Mouse (Mus musculus) lung, adult 2 months (tissue): ENCODE data around the gene Cox8b. TPM values are rescaled to one million over a fixed set of nuclear protein-coding genes. Genes with fewer than 3 reads are reported as not detected.
A peak's percentile ranks its signal among the peaks of the same experiment; 100 is the strongest.

Source experiments
- DNase-seq: peaks from one replicate; pipeline ENCODE4 v3.0.0; 2022
- H3K4me1 ChIP-seq: fragments of 200-500 bp; 2 replicates; pipeline ENCODE4 v1.6.1; 2011; ENCODE audit warnings: low read length; ENCODE audit not compliant: control insufficient read depth, insufficient read depth
- H3K4me3 ChIP-seq: fragments of 200-500 bp; replicated peaks from 2 replicates; pipeline ENCODE3; 2011; ENCODE audit warnings: low read depth, mild to moderate bottlenecking, control low read depth, low read length; ENCODE audit errors: extremely low read depth
- CTCF ChIP-seq: fragments of 200-500 bp; IDR thresholded peaks from 2 replicates; pipeline ENCODE4 v1.5.1; 2011; ENCODE audit warnings: mild to moderate bottlenecking, low read length, control low read depth; ENCODE audit not compliant: insufficient read depth
- POLR2A ChIP-seq: fragments of 200-500 bp; IDR thresholded peaks from 2 replicates; pipeline ENCODE4 v1.6.1; 2011; ENCODE audit warnings: low read depth, mild to moderate bottlenecking, control low read depth, low read length, borderline replicate concordance; ENCODE audit errors: extremely low read depth
- WGBS: fragments of 180-500 bp; shearing (Covaris S2); methylation state at CpG from one replicate; pipeline ENCODE4 v1.1.7; 2018; 5-methylcytosine and 5-hydroxymethylcytosine counted together
- polyA plus RNA-seq: library from polyadenylated mRNA; depleted of rRNA; stranded (reverse); fragments of >200 nt; gene quantifications from 2 replicates; pipeline ENCODE4 v1.2.3, GENCODE M21; 2012

Gene Cox8b
- polyA plus RNA-seq, 1 experiment: 104 TPM

GRCm38 (mm10) chr7:140880419-140880818 is 19.8 kb downstream of the Cox8b start:
- H3K4me1 ChIP-seq: peaks cover 3% of the 10 kb centered on the region
- TF ChIP-seq POLR2A (no peak), CTCF (no peak)
- H3K4me3 ChIP-seq: no peak overlapping the region
- DNase-seq: no peak
- 65% methylated on average over 3 of the region's 3 CpGs for WGBS

GRCm38 (mm10) chr7:140879355-140879754 is 20.9 kb downstream of the Cox8b start:
- no peak for DNase-seq
- H3K4me3 ChIP-seq: no peak overlapping the region
- WGBS: 78% methylated on average over 7 of the region's 7 CpGs
- H3K4me1 ChIP-seq: peaks cover 3% of the 10 kb centered on the region
- TF ChIP-seq POLR2A (no peak), CTCF (no peak)

- 79% methylated on average over 6 of the region's 6 CpGs for WGBS
- Histone ChIP-seq H3K4me1 (peaks cover 3% of the 10 kb centered on the region), H3K4me3 (no peak overlapping the region)
- TF ChIP-seq POLR2A (no peak), CTCF (no peak)
- no peak for DNase-seq
These were observed 22.9 kb downstream of the Cox8b start for GRCm38 (mm10) chr7:140877364-140877763.

- Histone ChIP-seq H3K4me1 (no peaks in the 10 kb centered on the region), H3K4me3 (no peak overlapping the region)
- no peak for DNase-seq
- no peak for TF ChIP-seq CTCF
- TF ChIP-seq POLR2A: no peak
- WGBS: 74% methylated on average over 4 of the region's 4 CpGs
These were observed 26.0 kb downstream of the Cox8b start for GRCm38 (mm10) chr7:140874224-140874623.

- H3K4me3 ChIP-seq: no peak overlapping the region
- DNase-seq: no peak
- 83% methylated on average over 12 of the region's 12 CpGs for WGBS
- no peaks in the 10 kb centered on the region for H3K4me1 ChIP-seq
- TF ChIP-seq POLR2A (0 out of 2 replicates have a peak, but pooled peaks have one; percentile 8), CTCF (no peak)
These were observed 35.5 kb downstream of the Cox8b start for GRCm38 (mm10) chr7:140864761-140865160.

- WGBS: 81% methylated on average over 5 of the region's 5 CpGs
- no peak for DNase-seq
- Histone ChIP-seq H3K4me1 (peaks cover 9% of the 10 kb centered on the region), H3K4me3 (no peak overlapping the region)
- TF ChIP-seq POLR2A (no peak), CTCF (no peak)
These were observed 39.5 kb downstream of the Cox8b start for GRCm38 (mm10) chr7:140860728-140861127.

- no peak for DNase-seq
- H3K4me3 ChIP-seq: no peak overlapping the region
- peaks cover 13% of the 10 kb centered on the region for H3K4me1 ChIP-seq
- no peak for TF ChIP-seq POLR2A
- TF ChIP-seq CTCF: no peak
- WGBS: 77% methylated on average over 6 of the region's 6 CpGs
These were observed 40.2 kb downstream of the Cox8b start for GRCm38 (mm10) chr7:140859997-140860396.

GRCm38 (mm10) chr7:140858746-140859145 is 41.5 kb downstream of the Cox8b start:
- Histone ChIP-seq H3K4me3 (no peak overlapping the region), H3K4me1 (peaks cover 14% of the 10 kb centered on the region)
- WGBS: 95% methylated on average over 8 of the region's 8 CpGs
- DNase-seq: no peak
- TF ChIP-seq POLR2A (no peak), CTCF (no peak)

GRCm38 (mm10) chr7:140857550-140858505 is 42.4 kb downstream of the Cox8b start, which contains the start of gene Bet1l:
Gene Bet1l, minus strand, starts transcription at chr7:140857577.
- DNase-seq: no peak
- 25% methylated on average over 40 of the region's 40 CpGs for WGBS
- no peak for TF ChIP-seq CTCF
- TF ChIP-seq POLR2A: no peak

GRCm38 (mm10) chr7:140856785-140857549 is 43.3 kb downstream of the Cox8b start, which contains the start of gene Ric8a:
Gene Ric8a, plus strand, starts transcription at chr7:140856957.
- TF ChIP-seq CTCF (no peak), POLR2A (peak; percentile 89)
- DNase-seq: peak; percentile 92
- WGBS: under 1% methylated on average over 50 of the region's 50 CpGs
- Histone ChIP-seq H3K4me1 (peaks cover 14% of the 10 kb centered on the region), H3K4me3 (peak within 1 kb of the TSS; percentile 94)

More at GRCm38 (mm10) chr7:140857550-140858505, 42.4 kb downstream of the Cox8b start, which contains the start of gene Bet1l:
- Histone ChIP-seq H3K4me3 (peak within 1 kb of the TSS; percentile 94), H3K4me1 (peaks cover 14% of the 10 kb centered on the region)
